Mouse (Mus musculus) frontal cortex, postnatal 36 days (tissue): Measurements from ENCODE around the gene Creb3l4.
A peak's percentile ranks its signal among the peaks of the same experiment; 100 is the strongest.

Source experiments
- DNase-seq, 2 experiments: peaks; one replicate each; pipeline ENCODE4 v3.0.0; 2022; ENCODE audit warnings: low spot score in 2 of 2

The Creb3l4 gene

GRCm38 (mm10) chr3:90231507-90232333 lies 11.6 kb downstream of the Creb3l4 start, which contains the start of gene Jtb:
Gene Jtb (plus strand): TSS chr3:90231597.
- peak; percentile 93 to 98 for DNase-seq

- DNase-seq: no peak
Observed at GRCm38 (mm10) chr3:90231075-90231474, 12.2 kb downstream of the Creb3l4 start.

- no peak for DNase-seq
Observed at GRCm38 (mm10) chr3:90224331-90224730, 19.0 kb downstream of the Creb3l4 start.

- no peak for DNase-seq
Observed at GRCm38 (mm10) chr3:90222941-90223340, 20.4 kb downstream of the Creb3l4 start.

- DNase-seq: no peak
Observed at GRCm38 (mm10) chr3:90222455-90222854, 20.9 kb downstream of the Creb3l4 start.

GRCm38 (mm10) chr3:90221123-90221522 lies 22.2 kb downstream of the Creb3l4 start:
- no peak for DNase-seq

- peak; percentile 34 to 35 for DNase-seq
Observed at GRCm38 (mm10) chr3:90220531-90220951, 22.8 kb downstream of the Creb3l4 start.

- DNase-seq: peak; percentile 26 to 52
Observed at GRCm38 (mm10) chr3:90220088-90220487, 23.2 kb downstream of the Creb3l4 start.

GRCm38 (mm10) chr3:90215825-90216380 lies 27.4 kb downstream of the Creb3l4 start:
- DNase-seq: no peak

GRCm38 (mm10) chr3:90213956-90214684 lies 29.2 kb downstream of the Creb3l4 start:
- DNase-seq: peak in 1 of 2 experiments; percentile 17

GRCm38 (mm10) chr3:90213377-90213866 lies 29.9 kb downstream of the Creb3l4 start, which contains the start of the genes Rps27 and Rab13:
Gene Rps27 (minus strand): TSS chr3:90213651.
Gene Rab13 (plus strand): TSS chr3:90213695.
- peak; percentile 92 to 97 for DNase-seq

- DNase-seq: no peak
Observed at GRCm38 (mm10) chr3:90212723-90213122, 30.6 kb downstream of the Creb3l4 start.

GRCm38 (mm10) chr3:90211475-90212398 lies 31.6 kb downstream of the Creb3l4 start:
- no peak for DNase-seq

- no peak for DNase-seq
Observed at GRCm38 (mm10) chr3:90209908-90210566, 33.3 kb downstream of the Creb3l4 start.

GRCm38 (mm10) chr3:90208662-90209061 lies 34.6 kb downstream of the Creb3l4 start:
- DNase-seq: no peak

- no peak for DNase-seq
Observed at GRCm38 (mm10) chr3:90204582-90204981, 38.7 kb downstream of the Creb3l4 start.

GRCm38 (mm10) chr3:90203619-90204018 lies 39.7 kb downstream of the Creb3l4 start:
- DNase-seq: no peak

GRCm38 (mm10) chr3:90202884-90203283 lies 40.4 kb downstream of the Creb3l4 start:
- no peak for DNase-seq

- no peak for DNase-seq
Observed at GRCm38 (mm10) chr3:90197548-90197947, 45.8 kb downstream of the Creb3l4 start.

GRCm38 (mm10) chr3:90195644-90196043 lies 47.7 kb downstream of the Creb3l4 start:
- no peak for DNase-seq
